Comparison of ENCODE assay signal across 8 mouse cellular contexts in genomic region chr1:36064861-36065760, GRCm38 (mm10). TPM values are rescaled to one million over a fixed set of nuclear protein-coding genes. Genes with fewer than 3 reads are reported as not detected.
DNase-seq lines count a peak whose midpoint lies in the region; ATAC-seq and TF ChIP-seq lines count a peak whose summit lies in the region.

No protein-coding gene starts in this region.

- peak overlapping the region; percentile 46 for H3K4me2 ChIP-seq in embryonic facial prominence, embryonic 12.5 days (replicated peaks)
- peak overlapping the region; percentile 54 for H3K4me2 ChIP-seq in limb, embryonic 11.5 days (ENCODE audit: low read depth, severe bottlenecking)
- H3K4me2 ChIP-seq in midbrain, embryonic 13.5 days (replicated peaks): peak overlapping the region; percentile 54

- peaks cover 41% of the 10 kb centered on the region for H3K4me1 ChIP-seq in embryonic facial prominence, embryonic 12.5 days
- H3K4me1 ChIP-seq in limb, embryonic 11.5 days (ENCODE audit: control insufficient read depth, insufficient read depth, low read length): peaks cover 19% of the 10 kb centered on the region
- peaks cover 63% of the 10 kb centered on the region for H3K4me1 ChIP-seq in midbrain, embryonic 13.5 days (replicated peaks)
- H3K4me1 ChIP-seq in small intestine, adult 2 months (ENCODE audit: control insufficient read depth, insufficient read depth, insufficient read length, low read length): peaks cover 7% of the 10 kb centered on the region

- ATAC-seq in embryonic facial prominence, embryonic 12.5 days (ENCODE audit: insufficient number of reproducible peaks, insufficient read depth, low FRiP score, low TSS enrichment): no peak
- 0 out of 2 replicates have a peak, but pooled peaks have one; percentile 48 for ATAC-seq in limb, embryonic 11.5 days (ENCODE audit: insufficient number of reproducible peaks, low FRiP score, low TSS enrichment, low read depth)
- ATAC-seq in midbrain, embryonic 13.5 days: peak; percentile 50

- no peaks in the 10 kb centered on the region for H3K36me3 ChIP-seq in embryonic facial prominence, embryonic 12.5 days
- no peaks in the 10 kb centered on the region for H3K36me3 ChIP-seq in limb, embryonic 11.5 days (ENCODE audit: control insufficient read depth, insufficient read depth, low read length)
- no peaks in the 10 kb centered on the region for H3K36me3 ChIP-seq in midbrain, embryonic 13.5 days
- H3K36me3 ChIP-seq in small intestine, adult 2 months (ENCODE audit: control insufficient read depth, insufficient read depth, low read length): no peaks in the 10 kb centered on the region

- H3K4me3 ChIP-seq in embryonic facial prominence, embryonic 12.5 days: peak overlapping the region; percentile 23
- H3K4me3 ChIP-seq in limb, embryonic 11.5 days (ENCODE audit: low read depth, low read length): peak overlapping the region; percentile 25
- peak overlapping the region; percentile 32 for H3K4me3 ChIP-seq in midbrain, embryonic 13.5 days (replicated peaks)
- H3K4me3 ChIP-seq in small intestine, adult 2 months (ENCODE audit: low read depth, low read length): peak overlapping the region; percentile 42

- 0 out of 2 replicates have a peak overlapping the region, but pooled peaks have one; percentile 21 for H3K9ac ChIP-seq in embryonic facial prominence, embryonic 12.5 days
- peak overlapping the region; percentile 34; the same call in 1 of the 2 replicates for H3K9ac ChIP-seq in limb, embryonic 11.5 days (ENCODE audit: low read length)
- peak overlapping the region; percentile 47 for H3K9ac ChIP-seq in midbrain, embryonic 13.5 days (replicated peaks)

- peak; percentile 87 for TF ChIP-seq CTCF in small intestine, adult 2 months (IDR thresholded peaks at IDR 0.05; ENCODE audit: extremely low read depth, insufficient read length, insufficient replicate concordance, low read depth, low read length)

- H3K27ac ChIP-seq in embryonic facial prominence, embryonic 12.5 days: peak overlapping the region; percentile 42
- H3K27ac ChIP-seq in limb, embryonic 11.5 days (replicated peaks; ENCODE audit: low read depth, low read length): no peak overlapping the region; the same call in 1 of the 2 replicates
- H3K27ac ChIP-seq in midbrain, embryonic 13.5 days: peak overlapping the region; percentile 70
- no peak overlapping the region for H3K27ac ChIP-seq in small intestine, adult 2 months (ENCODE audit: insufficient read depth, low read depth, low read length)

- peaks cover 3% of the 10 kb centered on the region; the same call in 1 of the 2 replicates for H3K27me3 ChIP-seq in embryonic facial prominence, embryonic 12.5 days
- 0 out of 2 replicates have a peak, but pooled peaks cover 3% of the 10 kb centered on the region for H3K27me3 ChIP-seq in limb, embryonic 11.5 days (ENCODE audit: control insufficient read depth, insufficient read depth, low read length)
- peaks cover 7% of the 10 kb centered on the region; the same call in 1 of the 2 replicates for H3K27me3 ChIP-seq in midbrain, embryonic 13.5 days
- no peaks in the 10 kb centered on the region for H3K27me3 ChIP-seq in small intestine, adult 2 months (ENCODE audit: control insufficient read depth, insufficient read depth, low read length)

- WGBS in embryonic facial prominence, embryonic 12.5 days: under 1% methylated on average over 24 of the region's 24 CpGs
- under 1% methylated on average over 24 of the region's 24 CpGs for WGBS in limb, embryonic 11.5 days
- WGBS in midbrain, embryonic 13.5 days: under 1% methylated on average over 24 of the region's 24 CpGs
- WGBS in small intestine, adult 2 months: 2% methylated on average over 24 of the region's 24 CpGs

- no peak; the same call in 1 of the 2 replicates for TF ChIP-seq POLR2A in small intestine, adult 2 months (IDR thresholded peaks at IDR 0.05; ENCODE audit: low read depth, low read length)

- peak; percentile 92 for DNase-seq in 3T3-L1 (ENCODE audit: low read depth, low spot score)
- peak; percentile 92 to 95 for DNase-seq in adrenal gland, postnatal 36 days
- DNase-seq in heart, adult 18-20 months: peak; percentile 95 to 97
- peak; percentile 95 for DNase-seq in kidney, adult 18-20 months
- DNase-seq in limb, embryonic 11.5 days (ENCODE audit: low spot score): peak; percentile 94

- H3K9me3 ChIP-seq in embryonic facial prominence, embryonic 12.5 days: no peaks in the 10 kb centered on the region
- H3K9me3 ChIP-seq in limb, embryonic 11.5 days (ENCODE audit: control insufficient read depth, low read length): no peaks in the 10 kb centered on the region
- H3K9me3 ChIP-seq in midbrain, embryonic 13.5 days: no peaks in the 10 kb centered on the region

RNA-seq across cellular contexts. Expression of gene Hs6st1, which starts 3.1 kb away (rescaled TPM):
- 100 to 1,000 TPM in 1 of 2 experiments, 10 to 100 TPM in 1; 63.7 to 140 TPM for total RNA-seq in adrenal gland, postnatal 36 days (2021)
- 9.2 and 18.3 TPM in 2 replicates for polyA plus RNA-seq in embryonic facial prominence, embryonic 12.5 days (2016; fragmentation: Nextera tagmentation; extraction: Ambion mirVana)
- total RNA-seq in heart, adult 18-20 months (2021): 10 to 100 TPM; 19.7 to 21.3 TPM
- polyA plus RNA-seq in limb, embryonic 11.5 days (2014; fragmentation: Nextera tagmentation; extraction: Ambion mirVana): 8.4 and 9.7 TPM in 2 replicates
- polyA plus RNA-seq in midbrain, embryonic 13.5 days (2015; fragmentation: Nextera tagmentation; extraction: Ambion mirVana): 10.4 and 11.0 TPM in 2 replicates
- polyA plus RNA-seq in small intestine, adult 2 months (2012; rRNA removed): 33.9 and 53.7 TPM in 2 replicates

Comparison
In these comparisons a context has a peak if more than half of its experiments do, and no peak if none do; other contexts are left out.
1. H3K27ac ChIP-seq: peak in embryonic facial prominence, embryonic 12.5 days (single experiment) and midbrain, embryonic 13.5 days (single experiment); none in limb, embryonic 11.5 days (single experiment) and small intestine, adult 2 months (single experiment).
2. Peak in every context shown above with its lines, with median percentiles within 50 percentile points of each other: DNase-seq, H3K4me2 ChIP-seq, H3K4me3 ChIP-seq and H3K9ac ChIP-seq.